8 mouse cellular contexts compared by ENCODE assay signal in genomic region chr4:102574226-102574625, GRCm38 (mm10).
DNase-seq lines count a peak whose midpoint lies in the region; ATAC-seq and TF ChIP-seq lines count a peak whose summit lies in the region.
"Had no signal": no experiment of that assay in that cellular context is flagged by ENCODE, and none has a peak within 500 bp of the region (broad histone marks: within the 10 kb centered on the region; RNA-seq: fewer than 3 reads in every experiment).

No protein-coding gene starts in this region.

- peaks cover 15% of the 10 kb centered on the region for H3K79me2 ChIP-seq in MEL (ENCODE audit: control insufficient read depth, insufficient read depth, low read length, poor library complexity)

- H3K4me2 ChIP-seq in forebrain, embryonic 15.5 days (replicated peaks), result no peak overlapping the region

- H3K36me3 ChIP-seq in MEL (ENCODE audit: control insufficient read depth in 1 of 2, insufficient read depth in 2 of 2, low read length in 2 of 2), result peaks cover 0 to 38% of the 10 kb centered on the region in 2 experiments; a peak in 2 of 4 replicates
- H3K36me3 ChIP-seq in forebrain, embryonic 15.5 days, result no peaks in the 10 kb centered on the region
- H3K36me3 ChIP-seq: embryonic facial prominence, embryonic 13.5 days had no signal

- H3K9me3 ChIP-seq in MEL (replicated peaks; ENCODE audit: insufficient read depth, low read length), result no peaks in the 10 kb centered on the region
- H3K9me3 ChIP-seq in forebrain, embryonic 15.5 days, result no peaks in the 10 kb centered on the region
- H3K9me3 ChIP-seq: embryonic facial prominence, embryonic 13.5 days had no signal

- peaks cover 6 to 36% of the 10 kb centered on the region in 2 experiments for H3K4me1 ChIP-seq in MEL (ENCODE audit: control insufficient read depth in 1 of 2, insufficient read depth in 2 of 2, low read length in 2 of 2)
- no peaks in the 10 kb centered on the region for H3K4me1 ChIP-seq in cortical plate, adult 2 months (ENCODE audit: control insufficient read depth, insufficient read depth, low read length)
- H3K4me1 ChIP-seq in forebrain, embryonic 15.5 days, result peaks cover 20% of the 10 kb centered on the region

- no peak for TF ChIP-seq POLR2A in MEL (IDR thresholded peaks at IDR 0.05; ENCODE audit: control insufficient read depth in 1 of 2, insufficient read depth in 1 of 2, low read depth in 1 of 2, low read length in 2 of 2, poor library complexity in 1 of 2)
- TF ChIP-seq POLR2A in cortical plate, adult 2 months (IDR thresholded peaks at IDR 0.05; ENCODE audit: extremely low read depth, insufficient read depth, low read length), result no peak

- no peak for ATAC-seq in forebrain, embryonic 15.5 days (replicated peaks)

- H3K4me3 ChIP-seq in MEL (ENCODE audit: control insufficient read depth in 1 of 2, insufficient read depth in 1 of 2, low read depth in 2 of 2, low read length in 2 of 2), result no peak overlapping the region
- no peak overlapping the region for H3K4me3 ChIP-seq in cortical plate, adult 2 months (ENCODE audit: insufficient read depth, low read length)
- no peak overlapping the region for H3K4me3 ChIP-seq in forebrain, embryonic 15.5 days
- H3K4me3 ChIP-seq: embryonic facial prominence, embryonic 13.5 days had no signal

- TF ChIP-seq CTCF in MEL (IDR thresholded peaks at IDR 0.05 in 2 of 3, conservative IDR thresholded peaks at IDR 0.05 in 1 of 3; ENCODE audit: control insufficient read depth in 1 of 3, insufficient read depth in 1 of 3, low read depth in 2 of 3, low read length in 3 of 3, poor library complexity in 1 of 3, severe bottlenecking in 1 of 3), result no peak
- TF ChIP-seq CTCF in cortical plate, adult 2 months (IDR thresholded peaks at IDR 0.05; ENCODE audit: extremely low read depth, insufficient read depth, low read length), result no peak

- no peak for TF ChIP-seq RAD21 in MEL (IDR thresholded peaks at IDR 0.05; ENCODE audit: low read depth, low read length)

- no peaks in the 10 kb centered on the region for H3K27me3 ChIP-seq in MEL (ENCODE audit: control insufficient read depth in 1 of 2, insufficient read depth in 2 of 2, low read length in 2 of 2)
- H3K27me3 ChIP-seq in forebrain, embryonic 15.5 days, result peaks cover 4% of the 10 kb centered on the region; the same call in 1 of the 2 replicates
- H3K27me3 ChIP-seq: embryonic facial prominence, embryonic 13.5 days had no signal

- H3K27ac ChIP-seq in MEL (ENCODE audit: control insufficient read depth, low read depth, low read length), result no peak overlapping the region
- H3K27ac ChIP-seq in cortical plate, adult 2 months (ENCODE audit: insufficient read depth, low read length), result peak overlapping the region; percentile 57; the same call in 1 of the 2 replicates
- H3K27ac ChIP-seq in forebrain, embryonic 15.5 days (replicated peaks), result no peak overlapping the region
- H3K27ac ChIP-seq: embryonic facial prominence, embryonic 13.5 days had no signal

- WGBS in forebrain, embryonic 15.5 days, result 60% methylated on average over 9 of the region's 9 CpGs

- DNase-seq in MEL (ENCODE audit: low read depth, low spot score), result peak; percentile 21
- peak; percentile 72 for DNase-seq in induced T-regulatory cell, adult 2 months (ENCODE audit: low read depth)
- peak; percentile 82 for DNase-seq in lung, postnatal 10 days
- DNase-seq in thymus, postnatal 4 days, result peak; percentile 39
- no peak for DNase-seq in urinary bladder, postnatal 25 days (ENCODE audit: low spot score)

- no peak overlapping the region for H3K9ac ChIP-seq in MEL (ENCODE audit: control insufficient read depth, low read depth, low read length, poor library complexity, severe bottlenecking)
- H3K9ac ChIP-seq in forebrain, embryonic 15.5 days (replicated peaks), result no peak overlapping the region
- H3K9ac ChIP-seq: embryonic facial prominence, embryonic 13.5 days had no signal

- no peak for TF ChIP-seq EP300 in MEL (IDR thresholded peaks at IDR 0.05; ENCODE audit: low read depth in 1 of 2, low read length in 2 of 2)

TF ChIP-seq in MEL, 35 proteins besides CTCF, POLR2A, EP300 and RAD21:
- TF ChIP-seq MEF2A (IDR thresholded peaks at IDR 0.05; ENCODE audit: extremely low read depth, insufficient replicate concordance, low read depth, low read length, poor library complexity, severe bottlenecking) (no peak), ZC3H11A (IDR thresholded peaks at IDR 0.05; ENCODE audit: low read depth, low read length) (no peak), ETS1 (IDR thresholded peaks at IDR 0.05; ENCODE audit: low read depth, low read length) (0 out of 2 replicates have a peak, but pooled peaks have one; percentile 20), GABPA (IDR thresholded peaks at IDR 0.05; ENCODE audit: low read depth, low read length) (no peak), TAL1 (IDR thresholded peaks at IDR 0.05; ENCODE audit: low read length) (no peak)
